Mouse (Mus musculus): Measurements from ENCODE around the gene Dnajc15.

The Dnajc15 gene

DNA sequence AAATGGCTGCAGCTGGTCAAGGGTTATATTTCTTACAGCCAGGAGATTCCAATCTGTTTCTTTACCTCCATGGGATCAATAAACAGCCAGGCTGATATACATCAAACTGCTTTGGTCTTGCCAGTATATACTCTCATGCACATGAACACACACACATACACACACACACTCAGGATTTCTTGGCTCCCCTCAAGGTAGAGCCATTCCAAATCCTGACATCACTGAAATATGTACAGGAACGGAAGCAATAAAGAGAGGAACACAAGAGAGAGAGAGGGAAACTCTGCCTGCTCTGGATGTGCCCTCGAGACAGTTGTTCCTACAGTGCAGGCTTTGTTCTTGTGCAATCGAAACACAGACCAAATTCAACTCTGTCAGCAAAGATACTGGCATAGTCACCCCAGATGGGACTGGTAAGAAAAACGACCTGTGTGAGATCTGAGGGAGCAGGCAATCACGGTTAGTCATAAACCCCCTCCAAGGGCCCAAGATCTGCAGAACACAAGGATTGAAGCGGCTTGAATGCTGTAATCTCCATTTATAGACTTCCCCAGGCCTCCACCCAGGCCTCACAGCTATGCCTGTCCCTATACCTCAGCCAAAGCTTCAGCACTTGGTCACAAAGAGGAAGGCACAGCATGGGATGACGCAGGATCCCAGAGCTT lies 80.5 kb downstream of the Dnajc15 start:
- DNase-seq, result no peak

DNA sequence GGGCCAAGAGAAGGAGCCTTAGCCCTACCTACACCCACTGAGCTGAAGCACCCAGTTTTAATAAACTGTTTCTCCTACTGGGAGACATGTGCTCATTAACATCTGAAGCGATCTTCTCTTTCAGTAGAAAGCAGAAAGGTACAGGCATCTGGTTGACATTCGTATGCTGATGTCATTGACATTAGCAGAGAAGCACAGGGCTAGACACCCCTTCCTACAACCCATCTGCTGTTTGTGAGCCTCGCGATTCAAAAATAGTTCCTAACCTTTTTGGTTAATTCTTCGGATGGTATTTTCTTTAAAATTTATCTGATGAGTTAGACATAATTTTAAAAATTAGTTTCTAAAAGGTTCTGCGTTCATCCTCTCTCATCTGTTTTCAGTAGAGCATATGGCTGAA lies 81.9 kb downstream of the Dnajc15 start:
- DNase-seq, result no peak

DNA sequence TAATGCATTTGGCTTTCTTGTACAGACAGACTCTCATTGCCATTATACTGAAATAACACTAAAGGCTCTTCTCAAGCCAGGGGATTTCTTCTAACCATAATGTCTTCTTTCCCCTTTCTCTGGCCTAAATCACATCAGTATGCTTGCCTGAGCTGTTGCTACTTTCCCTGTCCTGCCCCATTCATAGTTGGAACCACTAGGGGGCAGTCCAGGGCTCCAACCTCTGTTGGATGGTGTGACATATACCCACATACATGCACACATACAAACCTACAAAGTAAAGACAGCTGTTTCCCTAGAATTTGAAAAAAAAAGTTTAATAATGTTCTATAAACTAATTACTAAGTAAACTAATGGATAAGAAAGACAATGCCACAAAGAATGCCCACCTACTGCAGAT lies 91.7 kb downstream of the Dnajc15 start:
- DNase-seq, result peak in 1 of 2 experiments; percentile 10

DNA sequence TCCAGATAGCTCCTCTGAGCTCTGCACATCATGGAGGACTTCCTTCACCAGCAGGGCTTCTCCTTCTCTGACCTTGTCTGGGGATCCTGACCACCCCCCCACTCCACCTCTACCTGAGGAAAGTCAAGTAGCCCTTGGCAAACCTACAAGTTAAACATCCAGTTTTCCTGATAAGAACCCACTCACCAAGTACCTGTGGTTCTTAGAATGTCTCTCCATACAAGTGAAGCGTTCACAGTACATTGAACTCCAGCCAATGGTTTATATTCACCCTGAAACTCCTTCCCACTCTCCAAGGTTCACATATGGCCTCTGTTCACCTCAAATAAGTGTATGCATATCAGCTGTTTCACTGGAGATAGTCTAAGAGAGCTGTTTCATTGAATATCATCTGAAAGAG lies 97.6 kb downstream of the Dnajc15 start:
- peak in 1 of 2 experiments; percentile 24 for DNase-seq

DNA sequence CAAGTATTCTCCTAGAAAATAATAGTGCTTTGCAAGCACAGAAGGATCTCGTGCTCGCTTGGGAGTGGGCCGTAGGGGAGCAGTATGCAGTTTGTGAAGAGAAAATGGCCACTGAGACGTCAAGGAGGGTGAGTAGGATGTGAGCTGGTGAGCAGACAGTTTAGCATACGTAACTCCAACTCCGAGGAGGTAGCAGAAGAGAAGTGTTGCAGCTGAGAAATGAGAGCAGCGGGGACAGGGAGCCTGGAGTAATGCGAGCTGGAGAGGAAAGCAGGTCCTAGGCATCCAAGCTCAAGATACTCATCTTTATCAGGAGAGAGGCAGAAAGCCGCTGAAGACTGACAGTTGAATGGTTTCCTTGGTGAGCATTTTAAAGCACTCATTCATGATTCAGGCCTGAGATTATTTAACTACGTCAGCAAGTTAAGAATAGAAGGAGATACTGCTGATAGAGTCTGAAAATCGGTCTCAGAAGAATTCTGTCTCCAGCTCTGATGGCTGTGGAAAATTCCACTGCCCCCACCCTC lies 98.9 kb downstream of the Dnajc15 start:
- DNase-seq, result no peak

DNA sequence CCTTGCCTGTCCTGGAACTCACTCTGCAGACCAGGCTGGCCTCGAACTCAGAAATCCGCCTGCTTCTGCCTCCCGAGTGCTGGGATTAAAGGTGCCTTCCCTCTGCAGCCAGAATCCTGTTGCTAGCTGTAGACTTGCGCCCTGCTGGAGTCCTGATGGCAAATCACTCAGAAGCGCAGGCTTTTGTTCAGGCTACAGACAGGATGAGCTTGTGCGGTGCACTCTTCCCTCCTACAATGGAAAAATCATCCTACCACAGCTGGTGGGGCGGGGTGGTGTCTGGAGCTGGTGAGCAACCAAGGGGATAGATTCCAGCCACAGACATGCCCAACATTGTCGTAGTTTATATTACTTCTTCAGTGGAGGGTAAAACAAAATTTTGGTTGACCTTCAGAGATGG lies 101.6 kb downstream of the Dnajc15 start:
- no peak for DNase-seq

DNA sequence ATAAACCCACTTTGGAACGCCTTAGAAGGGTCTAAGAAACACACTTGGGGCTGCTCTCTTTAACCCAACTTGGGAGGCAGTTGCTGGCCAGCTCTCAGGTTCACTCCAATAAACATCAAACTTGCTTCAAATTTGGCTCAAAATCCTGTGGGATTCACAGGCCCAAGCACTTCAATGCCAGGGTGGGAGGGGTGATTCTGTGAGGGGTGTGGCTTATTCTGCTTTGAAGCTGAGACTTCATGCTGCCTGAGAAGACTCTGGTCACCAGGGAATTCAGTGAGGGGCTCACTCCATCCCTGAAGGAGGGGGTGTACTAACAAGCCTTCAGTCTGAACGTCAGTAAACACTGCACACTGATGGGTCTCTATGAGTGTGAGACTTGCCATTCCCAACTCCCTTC lies 103.3 kb downstream of the Dnajc15 start:
- no peak for DNase-seq

All from lung, adult 18-20 months (tissue).